Mouse (Mus musculus): ENCODE data around the gene Gm7271. TPM values are rescaled to one million over a fixed set of nuclear protein-coding genes. Genes with fewer than 3 reads are reported as not detected.

Gene Gm7271
- polyA plus RNA-seq, 1 experiment = not detected

DNA sequence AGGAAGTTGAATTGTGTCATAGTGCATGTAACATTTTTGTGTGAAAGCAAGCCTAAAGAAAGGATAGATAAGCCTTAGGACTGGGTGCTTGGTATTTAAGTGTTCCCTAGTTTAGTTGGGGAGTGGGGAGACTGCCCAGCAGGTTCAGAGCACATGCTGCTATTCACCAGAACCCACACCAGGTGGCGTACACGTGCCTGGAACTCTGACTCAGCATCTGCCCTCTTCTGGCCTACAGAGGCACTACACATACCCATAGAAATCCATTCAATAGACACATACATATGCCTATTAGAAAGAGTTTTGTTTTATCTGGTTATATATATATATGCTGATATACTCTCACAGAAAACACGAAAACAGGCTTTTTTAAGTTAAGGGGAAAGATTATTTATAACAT, 81.5 kb downstream of the Gm7271 start:
- Histone ChIP-seq H3K27me3 (replicated peaks) (no peaks in the 10 kb centered on the region), H3K4me1 (no peaks in the 10 kb centered on the region), H3K36me3 (replicated peaks; ENCODE audit: low read length) (peaks cover 87% of the 10 kb centered on the region), H3K9me3 (no peaks in the 10 kb centered on the region), H3K4me3 (replicated peaks) (no peak overlapping the region)
- TF ChIP-seq FLI1 (IDR thresholded peaks at IDR 0.05; ENCODE audit: low read length) (no peak), GATA1 (IDR thresholded peaks at IDR 0.05; ENCODE audit: borderline replicate concordance, low read length) (no peak)

Other genes with a start within 250 kb of the Gm7271 start
- 0.08 TPM in 1 of 2 replicates, not detected in the other for gene Clock, start 179.2 kb upstream of the Gm7271 start, polyA plus RNA-seq (2012; ENCODE audit: insufficient read depth, low replicate concordance)
- 0.30 TPM in 1 of 2 replicates, not detected in the other for gene Pdcl2, start 152.9 kb upstream of the Gm7271 start, polyA plus RNA-seq (2012; ENCODE audit: insufficient read depth, low replicate concordance)
- gene Nmu, start 120.3 kb upstream of the Gm7271 start, polyA plus RNA-seq (2012; ENCODE audit: insufficient read depth, low replicate concordance) = not detected in 2 replicates
- 1.2 TPM in 1 of 2 replicates, not detected in the other for gene Exoc1, start 45.3 kb downstream of the Gm7271 start, polyA plus RNA-seq (2012; ENCODE audit: insufficient read depth, low replicate concordance)
- gene Cep135, start 104.7 kb downstream of the Gm7271 start, polyA plus RNA-seq (2012; ENCODE audit: insufficient read depth, low replicate concordance) = 0.68 and 2.4 TPM in 2 replicates
- 39.8 and 42.0 TPM in 2 replicates for gene C530008M17Rik, start 172.5 kb downstream of the Gm7271 start, polyA plus RNA-seq (2012; ENCODE audit: insufficient read depth, low replicate concordance)